Mouse (Mus musculus) stomach, embryonic 15.5 days (tissue): ENCODE measurements around the gene Rac3. TPM values are rescaled to one million over a fixed set of nuclear protein-coding genes. Genes with fewer than 3 reads are reported as not detected.
A peak's percentile ranks its signal among the peaks of the same experiment; 100 is the strongest.
"Not testable (repeated sequence)": the region's sequence is repeated elsewhere in the genome, so short reads cannot be mapped to it uniquely, and the experiment has no call there.

Experiments used
- ATAC-seq: fragments of 200-750 bp; cut with Nextera tagmentation; 2 replicates; pipeline ENCODE4 v1.8.0; 2017; ENCODE audit warnings: low read depth, moderate number of reproducible peaks, moderate TSS enrichment; ENCODE audit not compliant: insufficient read depth, low FRiP score
- H3K27ac ChIP-seq: fragments of 300-500 bp; sonication (generic); 2 replicates; pipeline ENCODE4 v1.5.1; 2015; ENCODE audit warnings: mild to moderate bottlenecking, inconsistent platforms
- H3K27me3 ChIP-seq: fragments of 300-500 bp; sonication (generic); replicated peaks from 2 replicates; pipeline ENCODE4 v1.6.1; 2015; ENCODE audit warnings: inconsistent platforms
- H3K36me3 ChIP-seq: fragments of 300-500 bp; sonication (generic); 2 replicates; pipeline ENCODE4 v1.6.1; 2015; ENCODE audit warnings: inconsistent platforms
- H3K4me1 ChIP-seq: fragments of 300-500 bp; sonication (generic); 2 replicates; pipeline ENCODE4 v1.6.1; 2015; ENCODE audit warnings: inconsistent platforms
- H3K4me2 ChIP-seq: fragments of 300-500 bp; sonication (generic); 2 replicates; pipeline ENCODE4 v1.6.1; 2015; ENCODE audit warnings: mild to moderate bottlenecking, inconsistent platforms
- H3K4me3 ChIP-seq: fragments of 300-500 bp; sonication (generic); replicated peaks from 2 replicates; pipeline ENCODE4 v1.5.1; 2015; ENCODE audit warnings: inconsistent platforms
- H3K9ac ChIP-seq: fragments of 300-500 bp; sonication (generic); 2 replicates; pipeline ENCODE4 v1.6.1; 2015; ENCODE audit warnings: inconsistent platforms
- H3K9me3 ChIP-seq: fragments of 300-500 bp; sonication (generic); 2 replicates; pipeline ENCODE4 v1.6.1; 2016; ENCODE audit warnings: inconsistent platforms
- WGBS: fragments of 180-500 bp; shearing (Covaris S2); methylation state at CpG from one replicate; pipeline ENCODE4 v1.1.7; 2015; 5-methylcytosine and 5-hydroxymethylcytosine counted together
- polyA plus RNA-seq: library from polyadenylated mRNA; unstranded; fragments of >200 nt; fragmentation: Nextera tagmentation; extraction: Ambion mirVana; gene quantifications from 2 replicates; pipeline ENCODE4 v1.2.1, GENCODE M21; 2015

Rac3 gene
- polyA plus RNA-seq: 36.4 and 39.4 TPM in 2 replicates

GRCm38 (mm10) chr11:120721124-120722066 is at the start of gene Rac3:
Rac3 (plus strand) TSS chr11:120721470.
- peak; percentile 65 for ATAC-seq
- peaks cover 19% of the 10 kb centered on the region for H3K4me1 ChIP-seq
- H3K4me2 ChIP-seq: peak within 1 kb of the TSS; percentile 98
- 0 out of 2 replicates have a peak, but pooled peaks cover 7% of the 10 kb centered on the region for H3K36me3 ChIP-seq
- H3K27me3 ChIP-seq: 0 out of 2 replicates have a peak, but pooled peaks cover 3% of the 10 kb centered on the region
- no peaks in the 10 kb centered on the region for H3K9me3 ChIP-seq
- H3K4me3 ChIP-seq: peak within 1 kb of the TSS; percentile 56
- 0 out of 2 replicates have a peak within 1 kb of the TSS, but pooled peaks have one; percentile 8 for H3K27ac ChIP-seq
- peak within 1 kb of the TSS; percentile 55 for H3K9ac ChIP-seq
- WGBS: under 1% methylated on average over 87 of the region's 90 CpGs

GRCm38 (mm10) chr11:120672687-120673593 is 48.3 kb upstream of the Rac3 start, which contains the start of gene Aspscr1:
Aspscr1 (plus strand) TSS chr11:120672973.
- H3K27me3 ChIP-seq: no peaks in the 10 kb centered on the region
- peaks cover 9% of the 10 kb centered on the region; the same call in 1 of the 2 replicates for H3K4me1 ChIP-seq
- 1% methylated on average over 83 of the region's 83 CpGs for WGBS
- H3K27ac ChIP-seq: peak within 1 kb of the TSS; percentile 90
- peaks cover 8% of the 10 kb centered on the region; the same call in 1 of the 2 replicates for H3K36me3 ChIP-seq
- no peaks in the 10 kb centered on the region for H3K9me3 ChIP-seq
- peak within 1 kb of the TSS; percentile 81 for H3K4me3 ChIP-seq
- peak within 1 kb of the TSS; percentile 49 for H3K9ac ChIP-seq
- ATAC-seq: peak; percentile 97
- H3K4me2 ChIP-seq: peak within 1 kb of the TSS; percentile 82

GRCm38 (mm10) chr11:120673594-120674122 is 47.6 kb upstream of the Rac3 start:
- Histone ChIP-seq H3K9me3 (no peaks in the 10 kb centered on the region), H3K9ac (peak overlapping the region; percentile 49), H3K27ac (peak overlapping the region; percentile 90), H3K4me2 (peak overlapping the region; percentile 82), H3K27me3 (no peaks in the 10 kb centered on the region), H3K4me3 (peak overlapping the region; percentile 81), H3K4me1 (peaks cover 9% of the 10 kb centered on the region; the same call in 1 of the 2 replicates), H3K36me3 (peaks cover 14% of the 10 kb centered on the region; the same call in 1 of the 2 replicates)
- WGBS: 35% methylated on average over 12 of the region's 12 CpGs
- ATAC-seq: peak; percentile 6; the same call in 1 of the 2 replicates

GRCm38 (mm10) chr11:120675875-120676274 is 45.4 kb upstream of the Rac3 start:
- H3K27me3 ChIP-seq, H3K27ac ChIP-seq, H3K9me3 ChIP-seq, ATAC-seq, H3K9ac ChIP-seq, H3K4me3 ChIP-seq, H3K4me2 ChIP-seq, H3K4me1 ChIP-seq: not testable (repeated sequence)
- WGBS: 79% methylated on average over 5 of the region's 5 CpGs
- peaks cover 15% of the 10 kb centered on the region for H3K36me3 ChIP-seq

GRCm38 (mm10) chr11:120676951-120677350 is 44.3 kb upstream of the Rac3 start:
- peaks cover 9% of the 10 kb centered on the region; the same call in 1 of the 2 replicates for H3K4me1 ChIP-seq
- H3K36me3 ChIP-seq: peaks cover 19% of the 10 kb centered on the region
- H3K4me2 ChIP-seq: no peak overlapping the region
- H3K9ac ChIP-seq: no peak overlapping the region
- H3K4me3 ChIP-seq: no peak overlapping the region
- WGBS: 83% methylated on average over 4 of the region's 4 CpGs
- ATAC-seq: no peak
- H3K9me3 ChIP-seq: no peaks in the 10 kb centered on the region
- H3K27ac ChIP-seq: no peak overlapping the region
- no peaks in the 10 kb centered on the region for H3K27me3 ChIP-seq

GRCm38 (mm10) chr11:120679909-120680308 is 41.4 kb upstream of the Rac3 start:
- Histone ChIP-seq H3K9ac (no peak overlapping the region), H3K36me3 (peaks cover 27% of the 10 kb centered on the region), H3K27me3 (no peaks in the 10 kb centered on the region), H3K9me3 (no peaks in the 10 kb centered on the region), H3K4me1 (0 out of 2 replicates have a peak, but pooled peaks cover 3% of the 10 kb centered on the region), H3K27ac (no peak overlapping the region), H3K4me2 (no peak overlapping the region), H3K4me3 (no peak overlapping the region)
- peak; percentile 21; the same call in 1 of the 2 replicates for ATAC-seq
- WGBS: 65% methylated on average over 3 of the region's 3 CpGs

GRCm38 (mm10) chr11:120682683-120683082 is 38.6 kb upstream of the Rac3 start:
- no peak for ATAC-seq
- Histone ChIP-seq H3K27ac (no peak overlapping the region), H3K36me3 (peaks cover 24% of the 10 kb centered on the region), H3K4me2 (no peak overlapping the region), H3K27me3 (no peaks in the 10 kb centered on the region), H3K9ac (no peak overlapping the region), H3K4me1 (peaks cover 12% of the 10 kb centered on the region; the same call in 1 of the 2 replicates), H3K9me3 (no peaks in the 10 kb centered on the region), H3K4me3 (no peak overlapping the region)
- 88% methylated on average over 5 of the region's 5 CpGs for WGBS

- no peak for ATAC-seq
- Histone ChIP-seq H3K27ac (no peak overlapping the region), H3K4me2 (no peak overlapping the region), H3K9ac (no peak overlapping the region), H3K9me3 (no peaks in the 10 kb centered on the region), H3K27me3 (no peaks in the 10 kb centered on the region), H3K36me3 (peaks cover 24% of the 10 kb centered on the region), H3K4me3 (no peak overlapping the region), H3K4me1 (peaks cover 12% of the 10 kb centered on the region; the same call in 1 of the 2 replicates)
- 87% methylated on average over 3 of the region's 3 CpGs for WGBS
Observed at GRCm38 (mm10) chr11:120683536-120683935, 37.7 kb upstream of the Rac3 start.

- H3K4me2 ChIP-seq: no peak overlapping the region
- ATAC-seq: no peak
- H3K27me3 ChIP-seq: no peaks in the 10 kb centered on the region
- peaks cover 12% of the 10 kb centered on the region; the same call in 1 of the 2 replicates for H3K4me1 ChIP-seq
- H3K9me3 ChIP-seq: no peaks in the 10 kb centered on the region
- no peak overlapping the region for H3K4me3 ChIP-seq
- no peak overlapping the region for H3K9ac ChIP-seq
- WGBS: 76% methylated on average over 2 of the region's 2 CpGs
- H3K36me3 ChIP-seq: peaks cover 26% of the 10 kb centered on the region
- H3K27ac ChIP-seq: no peak overlapping the region
Observed at GRCm38 (mm10) chr11:120684086-120684485, 37.2 kb upstream of the Rac3 start.

- 84% methylated on average over 2 of the region's 2 CpGs for WGBS
- Histone ChIP-seq H3K9ac (no peak overlapping the region), H3K27me3 (no peaks in the 10 kb centered on the region), H3K27ac (no peak overlapping the region), H3K9me3 (no peaks in the 10 kb centered on the region), H3K36me3 (peaks cover 31% of the 10 kb centered on the region), H3K4me2 (no peak overlapping the region), H3K4me3 (no peak overlapping the region), H3K4me1 (peaks cover 12% of the 10 kb centered on the region; the same call in 1 of the 2 replicates)
- no peak for ATAC-seq
Observed at GRCm38 (mm10) chr11:120684660-120685059, 36.6 kb upstream of the Rac3 start.
